21 mouse cellular contexts compared by ENCODE assay signal in genomic region chr8:57765192-57765591, GRCm38 (mm10).
A peak's percentile ranks its signal among the peaks of the same experiment; 100 is the strongest.
DNase-seq lines count a peak whose midpoint lies in the region; ATAC-seq and TF ChIP-seq lines count a peak whose summit lies in the region.
"Had no signal": no experiment of that assay in that cellular context is flagged by ENCODE, and none has a peak within 500 bp of the region (broad histone marks: within the 10 kb centered on the region; RNA-seq: fewer than 3 reads in every experiment).

No protein-coding gene starts in this region.

- no peak overlapping the region for H3K27ac ChIP-seq in forebrain, embryonic 15.5 days (replicated peaks)
- H3K27ac ChIP-seq in forebrain, embryonic 10.5 days: no peak overlapping the region
- no peak overlapping the region for H3K27ac ChIP-seq in midbrain, embryonic 11.5 days (ENCODE audit: low read depth, low read length)
- no peak overlapping the region for H3K27ac ChIP-seq in midbrain, embryonic 16.5 days (ENCODE audit: low read length)
- H3K27ac ChIP-seq: heart, embryonic 15.5 days; hindbrain, embryonic 10.5 days; hindbrain, embryonic 13.5 days; intestine, embryonic 15.5 days had no signal

- no peak overlapping the region for H3K4me3 ChIP-seq in forebrain, embryonic 15.5 days
- no peak overlapping the region for H3K4me3 ChIP-seq in forebrain, embryonic 10.5 days
- H3K4me3 ChIP-seq in midbrain, embryonic 11.5 days (ENCODE audit: low read depth, low read length): no peak overlapping the region
- no peak overlapping the region for H3K4me3 ChIP-seq in midbrain, embryonic 16.5 days (ENCODE audit: low read depth, low read length)
- H3K4me3 ChIP-seq: heart, embryonic 15.5 days; hindbrain, embryonic 10.5 days; hindbrain, embryonic 13.5 days; intestine, embryonic 15.5 days had no signal

- no peak overlapping the region for H3K4me2 ChIP-seq in forebrain, embryonic 15.5 days (replicated peaks)
- no peak overlapping the region for H3K4me2 ChIP-seq in midbrain, embryonic 11.5 days
- no peak overlapping the region for H3K4me2 ChIP-seq in midbrain, embryonic 16.5 days (ENCODE audit: low read length)

- H3K9me3 ChIP-seq in forebrain, embryonic 15.5 days: no peaks in the 10 kb centered on the region
- H3K9me3 ChIP-seq in forebrain, embryonic 10.5 days: no peaks in the 10 kb centered on the region
- no peaks in the 10 kb centered on the region for H3K9me3 ChIP-seq in midbrain, embryonic 11.5 days (ENCODE audit: control insufficient read depth, low read length)
- H3K9me3 ChIP-seq in midbrain, embryonic 16.5 days (replicated peaks; ENCODE audit: control insufficient read depth, low read length, poor library complexity, severe bottlenecking): no peaks in the 10 kb centered on the region
- H3K9me3 ChIP-seq: heart, embryonic 12.5 days; heart, embryonic 15.5 days; hindbrain, embryonic 10.5 days; hindbrain, embryonic 13.5 days; intestine, embryonic 15.5 days had no signal

- 0 out of 2 replicates have a peak, but pooled peaks have one; percentile 16 for ATAC-seq in forebrain, embryonic 15.5 days (replicated peaks)
- ATAC-seq in midbrain, embryonic 11.5 days (ENCODE audit: low FRiP score): no peak
- ATAC-seq in midbrain, embryonic 16.5 days: no peak
- ATAC-seq: activated CD4-positive, CD25-positive, alpha-beta regulatory T cell, adult 4 months had no signal

- no peaks in the 10 kb centered on the region for H3K36me3 ChIP-seq in forebrain, embryonic 15.5 days
- H3K36me3 ChIP-seq in forebrain, embryonic 10.5 days (replicated peaks): no peaks in the 10 kb centered on the region
- H3K36me3 ChIP-seq in midbrain, embryonic 11.5 days (ENCODE audit: control insufficient read depth, insufficient read depth, low read length): no peaks in the 10 kb centered on the region
- H3K36me3 ChIP-seq in midbrain, embryonic 16.5 days (ENCODE audit: control insufficient read depth, insufficient read depth, low read length): no peaks in the 10 kb centered on the region
- H3K36me3 ChIP-seq: heart, embryonic 12.5 days; heart, embryonic 15.5 days; hindbrain, embryonic 10.5 days; hindbrain, embryonic 13.5 days; intestine, embryonic 15.5 days had no signal

- TF ChIP-seq POLR2A in brain, embryonic 14.5 days (IDR thresholded peaks at IDR 0.05; ENCODE audit: borderline replicate concordance, extremely low read depth, insufficient read depth, insufficient read length, poor library complexity, severe bottlenecking): no peak

- no peaks in the 10 kb centered on the region for H3K27me3 ChIP-seq in forebrain, embryonic 15.5 days
- peaks cover 67% of the 10 kb centered on the region for H3K27me3 ChIP-seq in forebrain, embryonic 10.5 days (ENCODE audit: poor library complexity, severe bottlenecking)
- no peaks in the 10 kb centered on the region for H3K27me3 ChIP-seq in midbrain, embryonic 11.5 days (ENCODE audit: control insufficient read depth, insufficient read depth, low read length)
- no peaks in the 10 kb centered on the region for H3K27me3 ChIP-seq in midbrain, embryonic 16.5 days (ENCODE audit: control insufficient read depth, insufficient read depth, low read depth, low read length)
- H3K27me3 ChIP-seq: heart, embryonic 12.5 days; hindbrain, embryonic 13.5 days; intestine, embryonic 15.5 days had no signal

- WGBS in forebrain, embryonic 15.5 days: 54% methylated on average over 4 of the region's 4 CpGs
- WGBS in forebrain, embryonic 10.5 days: 89% methylated on average over 4 of the region's 4 CpGs
- WGBS in midbrain, embryonic 11.5 days: 75% methylated on average over 4 of the region's 4 CpGs
- 60% methylated on average over 4 of the region's 4 CpGs for WGBS in midbrain, embryonic 16.5 days

- H3K9ac ChIP-seq in forebrain, embryonic 15.5 days (replicated peaks): no peak overlapping the region
- no peak overlapping the region for H3K9ac ChIP-seq in midbrain, embryonic 11.5 days (ENCODE audit: low read length)
- no peak overlapping the region for H3K9ac ChIP-seq in midbrain, embryonic 16.5 days (ENCODE audit: low read depth, low read length)
- H3K9ac ChIP-seq: heart, embryonic 12.5 days; heart, embryonic 15.5 days; hindbrain, embryonic 13.5 days; intestine, embryonic 15.5 days had no signal

- 0 out of 2 replicates have a peak, but pooled peaks cover 4% of the 10 kb centered on the region for H3K4me1 ChIP-seq in forebrain, embryonic 15.5 days
- peaks cover 27% of the 10 kb centered on the region for H3K4me1 ChIP-seq in forebrain, embryonic 10.5 days
- H3K4me1 ChIP-seq in midbrain, embryonic 11.5 days (ENCODE audit: control insufficient read depth, insufficient read depth, low read length): no peaks in the 10 kb centered on the region; the same call in 1 of the 2 replicates
- H3K4me1 ChIP-seq in midbrain, embryonic 16.5 days (ENCODE audit: control insufficient read depth, insufficient read depth, low read length): peaks cover 11% of the 10 kb centered on the region
- H3K4me1 ChIP-seq: intestine, embryonic 15.5 days had no signal

- TF ChIP-seq CTCF in brain, embryonic 14.5 days (IDR thresholded peaks at IDR 0.05; ENCODE audit: borderline replicate concordance, extremely low read depth, insufficient read depth, insufficient read length): no peak

- no peak for DNase-seq in forebrain, embryonic 10.5 days (ENCODE audit: extremely low spot score, low spot score)
- peak; percentile 84 for DNase-seq in midbrain, embryonic 11.5 days (ENCODE audit: low spot score, missing footprints)
- peak; percentile 46 for DNase-seq in brain, embryonic 14.5 days (ENCODE audit: low read depth)
- no peak for DNase-seq in layer of hippocampus, postnatal 14 days (ENCODE audit: low spot score in 2 of 2)
- DNase-seq: adrenal gland, adult 8-10 months; adrenal gland, postnatal 25 days; cerebellum, adult 18-20 months; cerebellum, adult 9-10 months; cerebellum, postnatal 14 days; gastrocnemius, postnatal 25 days; heart, adult 18-20 months; heart, postnatal 10 days; heart, postnatal 36 days had no signal

Comparison
In these comparisons a context has a peak if more than half of its experiments do, and no peak if none do; other contexts are left out.
1. DNase-seq: peak in midbrain, embryonic 11.5 days (single experiment) and brain, embryonic 14.5 days (single experiment); none in forebrain, embryonic 10.5 days (single experiment) and layer of hippocampus, postnatal 14 days (0 of 2).